Mouse (Mus musculus) midbrain, embryonic 11.5 days (tissue): ENCODE measurements around the gene Nkx2-5. TPM values are rescaled to one million over a fixed set of nuclear protein-coding genes. Genes with fewer than 3 reads are reported as not detected.

Source experiments
- ATAC-seq: fragments of 200-750 bp; cut with Nextera tagmentation; 2 replicates; pipeline ENCODE4 v1.8.0; 2017; ENCODE audit warnings: moderate TSS enrichment, moderate library complexity; ENCODE audit not compliant: low FRiP score
- DNase-seq: peaks from one replicate; pipeline ENCODE4 v3.0.0; 2015; ENCODE audit warnings: low spot score; ENCODE audit errors: missing footprints
- H3K27ac ChIP-seq: fragments of 300-500 bp; sonication (generic); 2 replicates; pipeline ENCODE4 v1.5.1; 2014; ENCODE audit warnings: low read depth, low read length
- H3K27me3 ChIP-seq: fragments of 300-500 bp; sonication (generic); 2 replicates; pipeline ENCODE4 v1.6.1; 2014; ENCODE audit warnings: mild to moderate bottlenecking, low read length, moderate library complexity, mixed read lengths; ENCODE audit not compliant: control insufficient read depth, insufficient read depth
- H3K36me3 ChIP-seq: fragments of 300-500 bp; sonication (generic); 2 replicates; pipeline ENCODE4 v1.6.1; 2014; ENCODE audit warnings: mild to moderate bottlenecking, low read length, moderate library complexity, mixed read lengths; ENCODE audit not compliant: control insufficient read depth, insufficient read depth
- H3K4me1 ChIP-seq: fragments of 300-500 bp; sonication (generic); 2 replicates; pipeline ENCODE4 v1.6.1; 2014; ENCODE audit warnings: low read length; ENCODE audit not compliant: control insufficient read depth, insufficient read depth
- H3K4me2 ChIP-seq: fragments of 300-500 bp; sonication (generic); 2 replicates; pipeline ENCODE4 v1.6.1; 2014; ENCODE audit warnings: mild to moderate bottlenecking, moderate library complexity
- H3K4me3 ChIP-seq: fragments of 300-500 bp; sonication (generic); 2 replicates; pipeline ENCODE4 v1.5.1; 2014; ENCODE audit warnings: low read depth, low read length
- H3K9ac ChIP-seq: fragments of 300-500 bp; sonication (generic); 2 replicates; pipeline ENCODE4 v1.6.1; 2014; ENCODE audit warnings: low read length
- H3K9me3 ChIP-seq: fragments of 300-500 bp; sonication (generic); 2 replicates; pipeline ENCODE4 v1.6.1; 2016; ENCODE audit warnings: low read length; ENCODE audit not compliant: control insufficient read depth
- WGBS: fragments of 180-500 bp; shearing (Covaris S2); extraction: QIAGEN DNeasy Blood & Tissue Kit; methylation state at CpG from one replicate; pipeline ENCODE4 v1.1.7; 2014; 5-methylcytosine and 5-hydroxymethylcytosine counted together
- polyA plus RNA-seq: library from polyadenylated mRNA; unstranded; fragments of >200 nt; fragmentation: Nextera tagmentation; extraction: Ambion mirVana; gene quantifications from 2 replicates; pipeline ENCODE4 v1.2.1, GENCODE M21; 2014

Gene Nkx2-5
- not detected in 2 replicates for polyA plus RNA-seq

GRCm38 (mm10) chr17:26844909-26845148 is at the start of gene Nkx2-5:
Gene Nkx2-5 (minus strand): TSS chr17:26845009.
- WGBS: 0% methylated on average over 2 of the region's 5 CpGs
- H3K36me3 ChIP-seq: no peaks in the 10 kb centered on the region
- ATAC-seq (no peak), DNase-seq (no peak)
- peaks cover 92% of the 10 kb centered on the region for H3K27me3 ChIP-seq
- H3K27ac ChIP-seq: no peak within 1 kb of the TSS
- H3K9me3 ChIP-seq: no peaks in the 10 kb centered on the region
- H3K4me2 ChIP-seq: no peak within 1 kb of the TSS
- H3K9ac ChIP-seq: no peak within 1 kb of the TSS
- H3K4me3 ChIP-seq: no peak within 1 kb of the TSS
- peaks cover 3% of the 10 kb centered on the region for H3K4me1 ChIP-seq

GRCm38 (mm10) chr17:26894342-26894741 is 49.5 kb upstream of the Nkx2-5 start:
- DNase-seq (no peak), ATAC-seq (no peak)
- 91% methylated on average over 6 of the region's 6 CpGs for WGBS
- Histone ChIP-seq H3K27me3 (no peaks in the 10 kb centered on the region), H3K4me3 (no peak overlapping the region), H3K36me3 (no peaks in the 10 kb centered on the region), H3K4me1 (0 out of 2 replicates have a peak, but pooled peaks cover 2% of the 10 kb centered on the region), H3K27ac (no peak overlapping the region), H3K4me2 (no peak overlapping the region), H3K9me3 (no peaks in the 10 kb centered on the region), H3K9ac (no peak overlapping the region)

GRCm38 (mm10) chr17:26893492-26893891 is 48.7 kb upstream of the Nkx2-5 start:
- H3K4me2 ChIP-seq: no peak overlapping the region
- DNase-seq: no peak
- whole genome bisulfite sequencing: 69% methylated on average over 6 of the region's 6 CpGs
- no peak overlapping the region for H3K9ac ChIP-seq
- 0 out of 2 replicates have a peak, but pooled peaks cover 2% of the 10 kb centered on the region for H3K4me1 ChIP-seq
- no peak overlapping the region for H3K27ac ChIP-seq
- H3K27me3 ChIP-seq: no peaks in the 10 kb centered on the region
- no peak for ATAC-seq
- no peaks in the 10 kb centered on the region for H3K9me3 ChIP-seq
- H3K36me3 ChIP-seq: no peaks in the 10 kb centered on the region
- no peak overlapping the region for H3K4me3 ChIP-seq

GRCm38 (mm10) chr17:26892635-26893375 is 48.0 kb upstream of the Nkx2-5 start:
- H3K36me3 ChIP-seq: no peaks in the 10 kb centered on the region
- no peak overlapping the region for H3K9ac ChIP-seq
- ATAC-seq: no peak
- H3K4me1 ChIP-seq: 0 out of 2 replicates have a peak, but pooled peaks cover 2% of the 10 kb centered on the region
- no peak overlapping the region for H3K4me2 ChIP-seq
- no peak overlapping the region for H3K4me3 ChIP-seq
- no peaks in the 10 kb centered on the region for H3K9me3 ChIP-seq
- no peak overlapping the region for H3K27ac ChIP-seq
- no peak for DNase-seq
- WGBS: 65% methylated on average over 16 of the region's 16 CpGs
- no peaks in the 10 kb centered on the region for H3K27me3 ChIP-seq

- 38% methylated on average over 3 of the region's 3 CpGs for WGBS
- Histone ChIP-seq H3K9ac (no peak overlapping the region), H3K36me3 (no peaks in the 10 kb centered on the region), H3K9me3 (no peaks in the 10 kb centered on the region), H3K4me3 (no peak overlapping the region), H3K4me2 (no peak overlapping the region), H3K4me1 (0 out of 2 replicates have a peak, but pooled peaks cover 2% of the 10 kb centered on the region), H3K27me3 (peaks cover 2% of the 10 kb centered on the region; the same call in 1 of the 2 replicates), H3K27ac (no peak overlapping the region)
- no peak for ATAC-seq
- no peak for DNase-seq
Observed at GRCm38 (mm10) chr17:26887926-26888325, 43.1 kb upstream of the Nkx2-5 start.

GRCm38 (mm10) chr17:26886047-26886749 is 41.4 kb upstream of the Nkx2-5 start:
- whole genome bisulfite sequencing: 10% methylated on average over 30 of the region's 30 CpGs
- Histone ChIP-seq H3K27me3 (peaks cover 2% of the 10 kb centered on the region; the same call in 1 of the 2 replicates), H3K9ac (no peak overlapping the region), H3K4me1 (no peaks in the 10 kb centered on the region), H3K36me3 (no peaks in the 10 kb centered on the region; the same call in 1 of the 2 replicates), H3K27ac (no peak overlapping the region), H3K9me3 (no peaks in the 10 kb centered on the region), H3K4me3 (peak overlapping the region; percentile 23), H3K4me2 (peak overlapping the region; percentile 44)
- ATAC-seq (peak; percentile 78), DNase-seq (peak; percentile 99)

GRCm38 (mm10) chr17:26884995-26885926 is 40.5 kb upstream of the Nkx2-5 start:
- Histone ChIP-seq H3K4me1 (no peaks in the 10 kb centered on the region), H3K27ac (no peak overlapping the region), H3K9ac (no peak overlapping the region), H3K36me3 (no peaks in the 10 kb centered on the region; the same call in 1 of the 2 replicates), H3K4me2 (peak overlapping the region; percentile 44), H3K27me3 (peaks cover 2% of the 10 kb centered on the region; the same call in 1 of the 2 replicates), H3K4me3 (no peak overlapping the region), H3K9me3 (no peaks in the 10 kb centered on the region)
- ATAC-seq (peak; percentile 58), DNase-seq (peak; percentile 97)
- 25% methylated on average over 25 of the region's 25 CpGs for WGBS

- no peak overlapping the region for H3K4me2 ChIP-seq
- H3K9me3 ChIP-seq: no peaks in the 10 kb centered on the region
- no peak overlapping the region for H3K4me3 ChIP-seq
- 65% methylated on average over 6 of the region's 6 CpGs for WGBS
- no peak overlapping the region for H3K9ac ChIP-seq
- no peak overlapping the region for H3K27ac ChIP-seq
- ATAC-seq (no peak), DNase-seq (no peak)
- H3K4me1 ChIP-seq: no peaks in the 10 kb centered on the region
- peaks cover 2% of the 10 kb centered on the region; the same call in 1 of the 2 replicates for H3K27me3 ChIP-seq
- no peaks in the 10 kb centered on the region; the same call in 1 of the 2 replicates for H3K36me3 ChIP-seq
Observed at GRCm38 (mm10) chr17:26883585-26883984, 38.8 kb upstream of the Nkx2-5 start.
